Mouse (Mus musculus): ENCODE measurements around the gene AY761185. TPM values are rescaled to one million over a fixed set of nuclear protein-coding genes. Genes with fewer than 3 reads are reported as not detected.
"Not testable (repeated sequence)": the region's sequence is repeated elsewhere in the genome, so short reads cannot be mapped to it uniquely, and the experiment has no call there.

The AY761185 gene
- total RNA-seq (2021) = not detected

DNA sequence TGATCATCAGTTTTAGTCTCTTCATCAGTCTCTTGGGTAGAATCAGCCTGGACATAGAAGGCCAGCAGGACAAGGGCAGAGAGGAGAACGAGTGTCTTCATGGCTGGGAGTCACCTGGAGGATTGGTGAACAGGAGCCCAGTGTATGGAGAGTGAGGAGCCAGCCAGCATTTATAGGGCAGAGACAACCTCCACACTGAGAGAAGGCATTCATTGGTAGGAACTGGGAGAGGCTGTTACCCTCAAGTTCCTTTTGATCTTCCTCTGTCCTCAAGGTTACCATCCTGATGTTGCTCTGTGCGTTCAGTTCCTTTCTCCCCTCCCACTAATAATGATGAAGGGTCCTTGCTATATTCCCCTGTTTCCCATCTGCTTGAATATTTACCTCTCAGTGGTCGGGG is at the start of gene AY761185:
AY761185 (minus strand) TSS at position 101 of the 400 bp plus-strand sequence.
- no peak for DNase-seq
- intact Hi-C loops (cut with DNase I) = loop anchor here (2.0 to 5.0 kb wide), 2 partner anchors 48 to 68 kb away; no protein-coding TSS in a partner anchor

DNA sequence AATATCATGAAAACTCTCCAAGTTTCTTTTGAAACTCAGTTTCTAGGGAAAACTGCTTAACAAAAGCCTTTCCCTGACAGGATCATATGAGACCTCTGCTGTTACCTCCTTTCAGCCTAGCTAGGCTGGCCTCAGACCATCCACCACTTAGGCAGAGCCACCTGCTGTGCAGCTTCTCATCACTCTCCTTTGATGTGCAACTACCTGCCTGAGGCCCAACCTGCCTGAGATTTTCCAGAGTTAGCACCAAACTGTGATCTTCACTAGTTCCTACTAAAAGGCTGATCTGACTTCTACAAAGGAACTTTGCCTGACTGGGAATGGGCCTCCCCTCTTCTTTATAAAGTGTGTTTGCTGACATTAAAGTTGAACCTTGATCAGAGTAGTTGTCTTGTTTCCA is 49.5 kb upstream of the AY761185 start:
- DNase-seq; intact Hi-C loops (cut with DNase I): not testable (repeated sequence)

- intact Hi-C loops (cut with DNase I) = no loop called here
- no peak for DNase-seq
Observed at GRCm38 (mm10) chr8:20979846-20980245, 35.3 kb upstream of the AY761185 start.

GRCm38 (mm10) chr8:20964531-20964930 is 20.0 kb upstream of the AY761185 start:
- no peak for DNase-seq
- intact Hi-C loops (cut with DNase I) = no loop called here

GRCm38 (mm10) chr8:20921971-20922370 is 22.5 kb downstream of the AY761185 start, which contains the start of gene Gm6040:
Gene Gm6040 (minus strand): TSS chr8:20922071.
- intact Hi-C loops (cut with DNase I) = no loop called here
- DNase-seq = no peak

- no peak for DNase-seq
- intact Hi-C loops (cut with DNase I) = no loop called here
Observed at GRCm38 (mm10) chr8:20912288-20912687, 32.2 kb downstream of the AY761185 start.

DNA sequence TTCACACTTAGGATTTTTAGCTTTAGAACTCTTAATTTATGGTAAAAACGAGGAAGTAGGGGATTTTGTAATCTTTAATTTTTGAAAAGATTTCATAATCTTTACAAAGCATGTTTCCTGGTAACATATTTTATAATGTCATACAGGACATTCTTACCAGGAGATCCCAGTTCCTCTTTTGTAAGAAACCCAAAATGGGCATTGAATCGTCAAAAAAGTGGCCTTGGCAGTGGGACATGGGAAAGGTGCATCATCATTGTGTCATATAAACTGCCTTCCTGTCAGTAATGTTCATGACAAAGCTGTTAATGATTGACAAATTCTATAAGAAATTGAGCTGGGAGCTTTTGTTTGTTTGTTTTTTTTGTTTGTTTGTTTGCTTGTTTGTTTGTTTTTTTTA is 36.3 kb downstream of the AY761185 start:
- intact Hi-C loops (cut with DNase I) = no loop called here
- no peak for DNase-seq

DNA sequence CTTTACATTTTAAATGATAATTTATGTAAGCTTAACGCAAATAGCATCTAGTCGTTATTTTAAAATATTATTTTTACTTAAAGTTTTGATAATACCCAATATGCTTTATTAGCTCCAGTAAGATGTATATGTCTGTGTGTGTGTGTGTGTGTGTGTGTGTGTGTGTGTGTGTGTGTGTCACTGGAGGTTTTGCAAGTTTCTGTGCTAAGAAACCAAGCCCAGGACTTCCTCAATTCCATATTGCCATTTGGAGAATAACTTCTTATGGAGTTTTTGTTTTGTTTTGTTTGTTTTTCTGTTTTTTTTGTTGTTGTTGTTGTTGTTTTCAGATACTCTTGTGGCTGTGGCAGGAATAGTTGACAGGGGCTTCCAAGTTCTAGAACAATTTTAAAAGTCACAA is 37.4 kb downstream of the AY761185 start:
- intact Hi-C loops (cut with DNase I) = no loop called here
- no peak for DNase-seq

- intact Hi-C loops (cut with DNase I) = no loop called here
- no peak for DNase-seq
Observed at GRCm38 (mm10) chr8:20902527-20902926, 42.0 kb downstream of the AY761185 start, which contains the start of gene Gm15056. Gene Gm15056 (minus strand): TSS chr8:20902627.

Other genes with a start within 250 kb of the AY761185 start
- gene Defb33, start 52.0 kb downstream of the AY761185 start, total RNA-seq (2021) = not detected
- not detected for gene Gm15056, start 42.1 kb downstream of the AY761185 start, total RNA-seq (2021)
- not detected for gene Gm6040, start 22.6 kb downstream of the AY761185 start, total RNA-seq (2021)
- gene Defa21, start 80.8 kb upstream of the AY761185 start, total RNA-seq (2021) = not detected
- not detected for gene Defa23, start 110.3 kb upstream of the AY761185 start, total RNA-seq (2021)
- gene Defa35, start 120.3 kb upstream of the AY761185 start, total RNA-seq (2021) = not detected
- gene Defa25, start 139.7 kb upstream of the AY761185 start, total RNA-seq (2021) = not detected
- not detected for gene Gm14851, start 151.3 kb upstream of the AY761185 start, total RNA-seq (2021)
- gene Defa30, start 189.9 kb upstream of the AY761185 start, total RNA-seq (2021) = not detected
- not detected for gene Defa22, start 217.6 kb upstream of the AY761185 start, total RNA-seq (2021)
- not detected for gene Defa31, start 246.9 kb upstream of the AY761185 start, total RNA-seq (2021)

Data from left cerebral cortex, postnatal 4 days (tissue).